Comparison of ENCODE assay signal across 11 mouse cellular contexts in the genomic region with DNA sequence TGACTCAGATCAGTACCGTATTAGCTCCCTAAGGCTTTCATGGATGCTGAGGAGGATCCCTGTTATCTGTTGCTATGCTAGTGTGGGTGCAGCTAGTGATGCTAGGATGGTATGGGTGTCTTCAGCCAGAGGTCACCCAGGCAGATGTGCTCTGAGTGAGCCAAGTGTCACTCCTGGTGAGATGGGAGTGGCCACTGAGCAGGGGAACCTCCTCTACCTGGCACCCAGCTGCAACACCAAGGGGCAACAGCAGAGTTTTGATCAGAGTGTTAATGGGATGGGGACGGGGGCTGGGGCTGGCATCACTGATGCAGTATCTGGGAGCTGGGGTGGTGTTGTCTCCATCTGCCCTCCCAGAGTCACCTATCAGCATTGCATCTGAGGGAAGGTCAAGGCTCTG.
DNase-seq lines count a peak whose midpoint lies in the region; ATAC-seq and TF ChIP-seq lines count a peak whose summit lies in the region.
"Had no signal": no experiment of that assay in that cellular context is flagged by ENCODE, and none has a peak within 500 bp of the region (broad histone marks: within the 10 kb centered on the region; RNA-seq: fewer than 3 reads in every experiment).

No protein-coding gene starts in this region.

- no peak for TF ChIP-seq CTCF in intestine, postnatal 0 days (IDR thresholded peaks at IDR 0.05; ENCODE audit: low read depth)
- TF ChIP-seq CTCF in forebrain, postnatal 0 days (IDR thresholded peaks at IDR 0.05; ENCODE audit: low read depth), result no peak

- no peak for ATAC-seq in intestine, embryonic 14.5 days (replicated peaks; ENCODE audit: low FRiP score, low TSS enrichment, low read depth)
- ATAC-seq in intestine, postnatal 0 days, result no peak
- no peak for ATAC-seq in forebrain, embryonic 11.5 days (replicated peaks; ENCODE audit: low FRiP score)
- no peak for ATAC-seq in forebrain, postnatal 0 days
- no peak for ATAC-seq in midbrain, embryonic 14.5 days (ENCODE audit: low FRiP score, low TSS enrichment)
- no peak for ATAC-seq in liver, embryonic 12.5 days
- ATAC-seq: lung, postnatal 0 days had no signal

- 98% methylated on average over 2 of the region's 2 CpGs for WGBS in intestine, embryonic 14.5 days
- WGBS in intestine, postnatal 0 days, result 89% methylated on average over 2 of the region's 2 CpGs
- 84% methylated on average over 2 of the region's 2 CpGs for WGBS in forebrain, embryonic 11.5 days
- 88% methylated on average over 2 of the region's 2 CpGs for WGBS in forebrain, postnatal 0 days
- 85% methylated on average over 2 of the region's 2 CpGs for WGBS in midbrain, embryonic 14.5 days
- 50% methylated on average over 2 of the region's 2 CpGs for whole genome bisulfite sequencing in liver, embryonic 12.5 days (ENCODE audit: insufficient replicate concordance)

- no peak overlapping the region for H3K9ac ChIP-seq in intestine, embryonic 14.5 days (ENCODE audit: low read length)
- no peak overlapping the region for H3K9ac ChIP-seq in intestine, postnatal 0 days (ENCODE audit: low read depth, low read length)
- H3K9ac ChIP-seq in forebrain, embryonic 11.5 days (ENCODE audit: low read length), result no peak overlapping the region
- no peak overlapping the region for H3K9ac ChIP-seq in forebrain, postnatal 0 days
- no peak overlapping the region for H3K9ac ChIP-seq in midbrain, embryonic 14.5 days (replicated peaks; ENCODE audit: low read length)
- H3K9ac ChIP-seq in liver, embryonic 12.5 days, result no peak overlapping the region

- no peaks in the 10 kb centered on the region for H3K27me3 ChIP-seq in intestine, embryonic 14.5 days (replicated peaks; ENCODE audit: control insufficient read depth, insufficient read depth, low read length)
- H3K27me3 ChIP-seq in intestine, postnatal 0 days (replicated peaks; ENCODE audit: control insufficient read depth, insufficient read depth, low read length), result peaks cover 5% of the 10 kb centered on the region
- H3K27me3 ChIP-seq in forebrain, embryonic 11.5 days (ENCODE audit: control insufficient read depth, insufficient read depth, low read length), result no peaks in the 10 kb centered on the region; the same call in 1 of the 2 replicates
- no peaks in the 10 kb centered on the region for H3K27me3 ChIP-seq in forebrain, postnatal 0 days (ENCODE audit: insufficient read depth, low read length)
- H3K27me3 ChIP-seq in midbrain, embryonic 14.5 days (ENCODE audit: control insufficient read depth, insufficient read depth, low read length), result no peaks in the 10 kb centered on the region
- peaks cover 43% of the 10 kb centered on the region for H3K27me3 ChIP-seq in liver, embryonic 12.5 days (replicated peaks)

- H3K27ac ChIP-seq in intestine, embryonic 14.5 days (ENCODE audit: low read depth), result peak overlapping the region; percentile 92; the same call in 1 of the 2 replicates
- H3K27ac ChIP-seq in intestine, postnatal 0 days (ENCODE audit: low read depth, low read length), result no peak overlapping the region
- H3K27ac ChIP-seq in forebrain, embryonic 11.5 days (ENCODE audit: low read depth, low read length), result 0 out of 2 replicates have a peak overlapping the region, but pooled peaks have one; percentile 3
- H3K27ac ChIP-seq in forebrain, postnatal 0 days (ENCODE audit: low read depth, low read length), result peak overlapping the region; percentile 94
- peak overlapping the region; percentile 97 for H3K27ac ChIP-seq in midbrain, embryonic 14.5 days (replicated peaks; ENCODE audit: low read depth, low read length)
- H3K27ac ChIP-seq in liver, embryonic 12.5 days, result no peak overlapping the region

- H3K4me1 ChIP-seq in intestine, embryonic 14.5 days (replicated peaks; ENCODE audit: control insufficient read depth, insufficient read depth, low read length), result peaks cover 20% of the 10 kb centered on the region
- no peaks in the 10 kb centered on the region; the same call in 1 of the 2 replicates for H3K4me1 ChIP-seq in intestine, postnatal 0 days (replicated peaks; ENCODE audit: control insufficient read depth, insufficient read depth, low read length)
- peaks cover 14% of the 10 kb centered on the region; the same call in 1 of the 2 replicates for H3K4me1 ChIP-seq in forebrain, embryonic 11.5 days (replicated peaks; ENCODE audit: control insufficient read depth, insufficient read depth, low read length)
- peaks cover 19% of the 10 kb centered on the region; the same call in 1 of the 2 replicates for H3K4me1 ChIP-seq in forebrain, postnatal 0 days (ENCODE audit: insufficient read depth)
- peaks cover 23% of the 10 kb centered on the region for H3K4me1 ChIP-seq in midbrain, embryonic 14.5 days (ENCODE audit: control insufficient read depth, insufficient read depth, low read length)
- H3K4me1 ChIP-seq in liver, embryonic 12.5 days, result peaks cover 21% of the 10 kb centered on the region

- no peak overlapping the region for H3K4me3 ChIP-seq in intestine, embryonic 14.5 days (ENCODE audit: low read depth, low read length)
- no peak overlapping the region for H3K4me3 ChIP-seq in intestine, postnatal 0 days (ENCODE audit: low read depth, low read length)
- H3K4me3 ChIP-seq in forebrain, embryonic 11.5 days (ENCODE audit: low read depth, low read length), result no peak overlapping the region
- no peak overlapping the region for H3K4me3 ChIP-seq in forebrain, postnatal 0 days (ENCODE audit: low read depth, low read length)
- no peak overlapping the region for H3K4me3 ChIP-seq in midbrain, embryonic 14.5 days (replicated peaks; ENCODE audit: low read depth, low read length)
- no peak overlapping the region for H3K4me3 ChIP-seq in liver, embryonic 12.5 days

- no peak overlapping the region for H3K4me2 ChIP-seq in intestine, embryonic 14.5 days (ENCODE audit: low read length)
- no peak overlapping the region for H3K4me2 ChIP-seq in intestine, postnatal 0 days (replicated peaks; ENCODE audit: low read depth)
- H3K4me2 ChIP-seq in forebrain, embryonic 11.5 days (ENCODE audit: low read depth, low read length, severe bottlenecking), result no peak overlapping the region
- H3K4me2 ChIP-seq in forebrain, postnatal 0 days (ENCODE audit: low read depth), result no peak overlapping the region
- H3K4me2 ChIP-seq in midbrain, embryonic 14.5 days (ENCODE audit: low read length), result no peak overlapping the region
- H3K4me2 ChIP-seq in liver, embryonic 12.5 days, result no peak overlapping the region

- no peak for DNase-seq in intestine, embryonic 14.5 days (ENCODE audit: low spot score)
- DNase-seq in forebrain, embryonic 11.5 days (ENCODE audit: low spot score), result no peak
- DNase-seq in forebrain, postnatal 0 days, result no peak
- no peak for DNase-seq in midbrain, embryonic 14.5 days
- DNase-seq in left cerebral cortex, adult 8-10 months (ENCODE audit: low spot score in 2 of 2), result no peak
- DNase-seq: adrenal gland, postnatal 25 days; cerebellum, adult 18-20 months had no signal

- no peaks in the 10 kb centered on the region for H3K36me3 ChIP-seq in intestine, embryonic 14.5 days (ENCODE audit: control insufficient read depth, insufficient read depth, low read length)
- H3K36me3 ChIP-seq in intestine, postnatal 0 days (ENCODE audit: control insufficient read depth, insufficient read depth), result no peaks in the 10 kb centered on the region
- H3K36me3 ChIP-seq in forebrain, embryonic 11.5 days (ENCODE audit: control insufficient read depth, insufficient read depth, low read length), result no peaks in the 10 kb centered on the region
- no peaks in the 10 kb centered on the region for H3K36me3 ChIP-seq in forebrain, postnatal 0 days (ENCODE audit: insufficient read depth)
- H3K36me3 ChIP-seq in midbrain, embryonic 14.5 days (ENCODE audit: control insufficient read depth, insufficient read depth, low read length), result no peaks in the 10 kb centered on the region
- no peaks in the 10 kb centered on the region for H3K36me3 ChIP-seq in liver, embryonic 12.5 days
- H3K36me3 ChIP-seq: embryonic facial prominence, embryonic 12.5 days had no signal

- peaks cover 6% of the 10 kb centered on the region; the same call in 1 of the 2 replicates for H3K9me3 ChIP-seq in intestine, embryonic 14.5 days (ENCODE audit: control insufficient read depth, low read length)
- H3K9me3 ChIP-seq in intestine, postnatal 0 days (ENCODE audit: control insufficient read depth), result 0 out of 2 replicates have a peak, but pooled peaks cover 5% of the 10 kb centered on the region
- H3K9me3 ChIP-seq in forebrain, embryonic 11.5 days (ENCODE audit: control insufficient read depth, low read length), result no peaks in the 10 kb centered on the region; the same call in 1 of the 2 replicates
- peaks cover 11% of the 10 kb centered on the region; the same call in 1 of the 2 replicates for H3K9me3 ChIP-seq in forebrain, postnatal 0 days (ENCODE audit: low read length)
- peaks cover 7% of the 10 kb centered on the region for H3K9me3 ChIP-seq in midbrain, embryonic 14.5 days (ENCODE audit: control insufficient read depth, low read length)
- peaks cover 10% of the 10 kb centered on the region; the same call in 1 of the 2 replicates for H3K9me3 ChIP-seq in liver, embryonic 12.5 days (replicated peaks)

Comparison
In these comparisons a context has a peak if more than half of its experiments do, and no peak if none do; other contexts are left out.
1. H3K27ac ChIP-seq: peak in intestine, embryonic 14.5 days (single experiment), forebrain, embryonic 11.5 days (single experiment), forebrain, postnatal 0 days (single experiment) and midbrain, embryonic 14.5 days (single experiment); none in intestine, postnatal 0 days (single experiment) and liver, embryonic 12.5 days (single experiment).